Mouse (Mus musculus) embryonic facial prominence, embryonic 14.5 days (tissue): ENCODE measurements at regions not wholly inside any gene's neighbourhood (a gene's known extent, or its start where the extent isn't known, plus 50 kb on each side); places are given as distances from the start of the nearest gene placed in this dataset.

Source experiments
- ATAC-seq: fragments of 200-750 bp; cut with Nextera tagmentation; 2 replicates; pipeline ENCODE4 v1.8.0; 2017; ENCODE audit warnings: low read depth, moderate number of reproducible peaks, moderate TSS enrichment
- DNase-seq: peaks from one replicate; pipeline ENCODE4 v3.0.0-alpha.2; 2015; ENCODE audit warnings: low spot score
- H3K27ac ChIP-seq: fragments of 300-500 bp; sonication (generic); replicated peaks from 2 replicates; pipeline ENCODE4 v1.5.1; 2014; ENCODE audit warnings: low read depth, mild to moderate bottlenecking, low read length, moderate library complexity
- H3K27me3 ChIP-seq: fragments of 300-500 bp; sonication (generic); replicated peaks from 2 replicates; pipeline ENCODE4 v1.6.1; 2014; ENCODE audit warnings: low read length; ENCODE audit not compliant: control insufficient read depth, insufficient read depth
- H3K36me3 ChIP-seq: fragments of 300-500 bp; sonication (generic); 2 replicates; pipeline ENCODE4 v1.6.1; 2014; ENCODE audit warnings: low read length, mixed read lengths; ENCODE audit not compliant: control insufficient read depth, insufficient read depth
- H3K4me1 ChIP-seq: fragments of 300-500 bp; sonication (generic); 2 replicates; pipeline ENCODE4 v1.6.1; 2014; ENCODE audit warnings: antibody characterized with exemption, low read length; ENCODE audit not compliant: control insufficient read depth, insufficient read depth
- H3K4me2 ChIP-seq: fragments of 300-500 bp; sonication (generic); 2 replicates; pipeline ENCODE4 v1.6.1; 2014; ENCODE audit warnings: low read depth, mild to moderate bottlenecking, low read length, moderate library complexity, mixed read lengths
- H3K4me3 ChIP-seq: fragments of 300-500 bp; sonication (generic); 2 replicates; pipeline ENCODE4 v1.5.1; 2014; ENCODE audit warnings: low read depth, mild to moderate bottlenecking, low read length
- H3K9ac ChIP-seq: fragments of 300-500 bp; sonication (generic); 2 replicates; pipeline ENCODE4 v1.6.1; 2014; ENCODE audit warnings: low read depth, mild to moderate bottlenecking, low read length, moderate library complexity, mixed read lengths
- H3K9me3 ChIP-seq: fragments of 300-500 bp; sonication (generic); 2 replicates; pipeline ENCODE4 v1.6.1; 2016; ENCODE audit warnings: low read length; ENCODE audit not compliant: control insufficient read depth
- WGBS: fragments of 180-500 bp; shearing (Covaris S2); extraction: QIAGEN DNeasy Blood & Tissue Kit; methylation state at CpG from one replicate; pipeline ENCODE4 v1.1.7; 2014; 5-methylcytosine and 5-hydroxymethylcytosine counted together

DNA sequence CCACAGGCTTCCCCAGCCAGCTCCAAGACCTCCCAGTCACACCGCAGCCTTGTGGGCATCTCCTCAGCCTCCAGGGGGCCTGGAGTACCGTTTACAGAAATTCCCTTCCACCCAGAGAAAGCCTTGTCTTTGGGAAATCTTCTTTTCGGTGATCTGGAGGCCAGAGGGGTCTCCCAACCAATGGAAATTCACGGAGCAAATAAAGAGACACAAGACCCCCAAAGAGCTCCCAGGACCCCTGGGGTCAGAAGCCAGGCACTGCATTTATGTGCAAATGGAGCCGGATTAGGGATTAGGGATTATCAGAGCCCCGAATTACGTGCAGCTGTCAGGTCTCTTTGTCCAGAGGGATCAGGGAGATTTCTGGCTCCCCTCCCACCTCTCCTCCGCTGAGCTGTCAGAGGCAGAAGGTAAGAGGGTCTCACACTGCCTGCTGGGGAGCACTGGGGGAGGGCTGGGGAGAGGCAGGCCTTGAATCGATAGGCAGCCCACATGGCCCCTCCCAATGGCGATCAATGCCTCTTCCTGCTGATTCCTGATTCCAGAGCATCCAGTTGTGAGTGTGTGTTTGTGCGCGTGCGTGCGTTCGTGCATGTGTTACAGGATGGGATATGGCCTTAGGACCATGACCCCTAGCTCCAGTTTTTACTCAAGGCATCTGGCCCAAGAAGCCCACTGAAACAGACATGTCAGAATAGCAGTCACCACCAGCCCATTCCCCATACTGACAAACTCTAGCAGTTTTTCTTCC, 168.7 kb downstream of the 3100002H09Rik start:
- ATAC-seq (no peak), DNase-seq (no peak)
- Histone ChIP-seq H3K27me3 (peaks cover 33% of the 10 kb centered on the region; the same call in 1 of the 2 replicates), H3K4me1 (peaks cover 13% of the 10 kb centered on the region), H3K4me3 (no peak overlapping the region), H3K4me2 (no peak overlapping the region), H3K9ac (no peak overlapping the region), H3K27ac (no peak overlapping the region), H3K36me3 (no peaks in the 10 kb centered on the region), H3K9me3 (no peaks in the 10 kb centered on the region)
- WGBS: 18% methylated on average over 15 of the region's 15 CpGs

DNA sequence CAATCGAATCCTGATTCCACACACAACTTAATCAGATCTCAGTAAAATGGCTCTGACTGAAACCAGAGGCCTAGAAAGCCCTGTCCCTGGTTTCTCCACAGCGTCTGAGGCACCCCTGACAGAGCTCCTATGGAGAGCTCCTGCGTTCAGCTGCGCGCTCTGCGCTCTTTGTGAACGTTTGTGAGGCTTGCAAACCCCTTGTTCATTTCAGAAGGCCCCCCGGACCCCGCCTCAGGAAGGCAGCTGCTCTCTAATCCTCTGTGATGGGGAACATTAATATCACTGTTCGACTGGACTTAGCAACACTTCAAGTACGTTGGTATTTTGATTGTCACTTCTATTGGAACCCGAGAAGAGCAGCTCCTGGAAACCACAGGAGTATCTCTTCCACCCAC, 175.6 kb downstream of the 3100002H09Rik start:
- 40% methylated on average over 12 of the region's 12 CpGs for WGBS
- H3K27ac ChIP-seq: no peak overlapping the region
- H3K36me3 ChIP-seq: no peaks in the 10 kb centered on the region
- no peak for DNase-seq
- H3K9me3 ChIP-seq: no peaks in the 10 kb centered on the region
- peaks cover 14% of the 10 kb centered on the region; the same call in 1 of the 2 replicates for H3K4me1 ChIP-seq
- H3K4me2 ChIP-seq: no peak overlapping the region
- no peak for ATAC-seq
- H3K9ac ChIP-seq: no peak overlapping the region
- no peak overlapping the region for H3K4me3 ChIP-seq
- H3K27me3 ChIP-seq: 0 out of 2 replicates have a peak, but pooled peaks cover 5% of the 10 kb centered on the region

- H3K36me3 ChIP-seq: no peaks in the 10 kb centered on the region
- DNase-seq (peak; percentile 65), ATAC-seq (no peak)
- H3K27me3 ChIP-seq: 0 out of 2 replicates have a peak, but pooled peaks cover 3% of the 10 kb centered on the region
- H3K9me3 ChIP-seq: no peaks in the 10 kb centered on the region
- H3K4me2 ChIP-seq: peak overlapping the region; percentile 20; the same call in 1 of the 2 replicates
- no peak overlapping the region for H3K27ac ChIP-seq
- WGBS: 12% methylated on average over 20 of the region's 25 CpGs
- H3K9ac ChIP-seq: peak overlapping the region; percentile 14; the same call in 1 of the 2 replicates
- H3K4me3 ChIP-seq: no peak overlapping the region
- H3K4me1 ChIP-seq: peaks cover 14% of the 10 kb centered on the region; the same call in 1 of the 2 replicates
Observed at GRCm38 (mm10) chr4:124434059-124435039, 176.3 kb downstream of the 3100002H09Rik start.

DNA sequence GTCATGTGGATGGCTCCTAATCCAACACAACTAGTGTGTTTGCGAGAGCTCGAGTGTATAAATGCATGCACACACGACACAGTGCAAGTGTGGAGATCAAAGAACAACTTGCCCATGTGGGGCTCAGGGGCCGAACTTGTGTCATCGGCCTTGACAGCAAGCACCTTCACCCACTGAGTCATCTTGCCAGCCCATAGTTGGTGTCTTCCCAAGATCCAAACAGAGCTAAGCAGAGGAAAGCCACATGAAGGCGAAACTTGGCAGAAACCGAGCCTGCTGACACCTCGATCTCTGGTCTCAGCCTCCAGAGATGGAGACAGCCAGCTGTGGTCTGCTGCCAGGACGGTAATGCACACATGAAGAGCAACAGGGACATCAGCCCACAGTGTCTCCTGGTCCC, 177.1 kb downstream of the 3100002H09Rik start:
- H3K9me3 ChIP-seq: no peaks in the 10 kb centered on the region
- DNase-seq: no peak
- H3K4me3 ChIP-seq: no peak overlapping the region
- no peak for ATAC-seq
- H3K4me1 ChIP-seq: peaks cover 14% of the 10 kb centered on the region; the same call in 1 of the 2 replicates
- no peak overlapping the region for H3K9ac ChIP-seq
- H3K4me2 ChIP-seq: no peak overlapping the region
- WGBS: 80% methylated on average over 9 of the region's 9 CpGs
- H3K27me3 ChIP-seq: no peaks in the 10 kb centered on the region
- H3K27ac ChIP-seq: no peak overlapping the region
- no peaks in the 10 kb centered on the region for H3K36me3 ChIP-seq

DNA sequence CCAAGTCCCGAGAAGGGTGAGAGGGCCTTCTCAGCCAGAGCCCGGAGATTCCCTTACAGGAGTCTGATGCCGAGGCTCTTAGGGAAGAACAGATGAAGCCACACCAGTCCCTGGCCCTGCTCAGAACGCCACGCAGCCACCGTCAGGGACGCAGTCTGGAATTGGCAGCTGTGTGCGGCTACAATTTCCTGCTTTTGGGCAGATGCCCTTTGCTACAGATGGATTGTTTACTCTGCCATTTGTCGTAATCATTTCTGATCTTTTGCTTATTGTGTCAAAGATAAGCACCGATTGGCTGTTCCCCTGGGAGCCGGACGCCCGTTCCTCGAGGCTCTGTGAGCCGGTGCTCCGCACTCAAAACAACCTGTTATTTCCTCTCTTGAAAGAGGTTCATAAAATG, 179.4 kb downstream of the 3100002H09Rik start:
- no peak overlapping the region for H3K4me2 ChIP-seq
- no peaks in the 10 kb centered on the region for H3K9me3 ChIP-seq
- 0 out of 2 replicates have a peak, but pooled peaks have one; percentile 9 for ATAC-seq
- H3K36me3 ChIP-seq: no peaks in the 10 kb centered on the region
- no peak overlapping the region for H3K4me3 ChIP-seq
- no peak overlapping the region for H3K27ac ChIP-seq
- H3K9ac ChIP-seq: no peak overlapping the region
- no peaks in the 10 kb centered on the region for H3K27me3 ChIP-seq
- 57% methylated on average over 16 of the region's 16 CpGs for WGBS
- peak; percentile 4 for DNase-seq
- H3K4me1 ChIP-seq: peaks cover 14% of the 10 kb centered on the region; the same call in 1 of the 2 replicates

DNA sequence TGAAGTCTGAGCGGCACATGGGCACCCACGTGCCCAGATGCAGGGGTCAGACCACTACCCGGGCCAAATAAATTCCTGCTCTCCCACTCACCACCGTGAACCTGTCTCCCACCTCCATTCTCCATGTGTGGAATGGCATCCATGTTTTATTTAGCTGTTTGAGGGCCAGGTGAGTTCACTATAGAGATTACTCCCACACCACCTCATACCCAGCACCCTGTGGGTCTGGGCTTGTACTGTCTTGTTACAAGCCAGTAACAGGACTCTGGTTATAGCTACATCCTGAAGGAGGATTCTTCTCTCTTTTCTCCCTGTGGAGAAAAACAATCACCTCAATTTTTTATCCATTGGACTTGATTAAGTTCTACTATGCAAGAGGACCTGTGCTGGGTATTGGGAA, 181.8 kb downstream of the 3100002H09Rik start:
- 82% methylated on average over 4 of the region's 4 CpGs for WGBS
- no peaks in the 10 kb centered on the region for H3K27me3 ChIP-seq
- no peak overlapping the region for H3K4me2 ChIP-seq
- ATAC-seq (no peak), DNase-seq (no peak)
- H3K9ac ChIP-seq: no peak overlapping the region
- 0 out of 2 replicates have a peak, but pooled peaks cover under 1% of the 10 kb centered on the region for H3K4me1 ChIP-seq
- H3K27ac ChIP-seq: no peak overlapping the region
- no peak overlapping the region for H3K4me3 ChIP-seq
- no peaks in the 10 kb centered on the region for H3K9me3 ChIP-seq
- no peaks in the 10 kb centered on the region for H3K36me3 ChIP-seq

GRCm38 (mm10) chr4:124422406-124422805, 188.2 kb downstream of the 3100002H09Rik start:
- WGBS: 74% methylated on average over 6 of the region's 6 CpGs
- DNase-seq: no peak
- H3K9me3 ChIP-seq: no peaks in the 10 kb centered on the region
- no peaks in the 10 kb centered on the region for H3K4me1 ChIP-seq
- H3K27me3 ChIP-seq: no peaks in the 10 kb centered on the region
- no peak for ATAC-seq
- H3K27ac ChIP-seq: no peak overlapping the region
- no peak overlapping the region for H3K4me2 ChIP-seq
- H3K9ac ChIP-seq: no peak overlapping the region
- no peaks in the 10 kb centered on the region for H3K36me3 ChIP-seq
- H3K4me3 ChIP-seq: no peak overlapping the region

GRCm38 (mm10) chr4:124418431-124418830, 192.2 kb downstream of the 3100002H09Rik start:
- no peak overlapping the region for H3K9ac ChIP-seq
- no peaks in the 10 kb centered on the region for H3K9me3 ChIP-seq
- no peak overlapping the region for H3K4me3 ChIP-seq
- ATAC-seq (no peak), DNase-seq (no peak)
- no peak overlapping the region for H3K4me2 ChIP-seq
- 15% methylated on average over 8 of the region's 8 CpGs for WGBS
- no peaks in the 10 kb centered on the region for H3K27me3 ChIP-seq
- no peaks in the 10 kb centered on the region for H3K4me1 ChIP-seq
- H3K27ac ChIP-seq: no peak overlapping the region
- no peaks in the 10 kb centered on the region for H3K36me3 ChIP-seq
